Mouse (Mus musculus): ENCODE measurements around the gene Hist1h4m.
A peak's percentile ranks its signal among the peaks of the same experiment; 100 is the strongest.
"Not testable (repeated sequence)": the region's sequence is repeated elsewhere in the genome, so short reads cannot be mapped to it uniquely, and the experiment has no call there.

Gene Hist1h4m

DNA sequence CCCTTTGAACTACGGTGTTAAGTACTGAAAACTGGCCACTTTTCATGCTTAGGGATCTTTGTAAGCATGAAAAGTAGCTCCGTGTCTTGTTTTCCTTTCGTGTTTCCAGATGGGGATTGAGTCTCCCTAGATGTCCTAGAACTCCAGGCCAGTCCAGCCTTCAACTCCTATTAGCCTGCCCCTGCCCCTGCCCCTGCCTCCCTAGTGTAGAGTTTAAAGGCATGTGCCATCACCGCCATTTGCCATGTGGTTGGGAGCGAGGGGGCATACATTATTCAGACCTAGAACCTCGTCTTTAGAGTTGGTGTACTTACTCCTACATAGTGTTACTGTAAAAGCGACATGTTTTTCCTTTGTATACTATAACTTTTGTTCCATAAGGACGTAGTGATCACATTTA is 472 bp upstream of the Hist1h4m start:
- not testable (repeated sequence) for DNase-seq

DNA sequence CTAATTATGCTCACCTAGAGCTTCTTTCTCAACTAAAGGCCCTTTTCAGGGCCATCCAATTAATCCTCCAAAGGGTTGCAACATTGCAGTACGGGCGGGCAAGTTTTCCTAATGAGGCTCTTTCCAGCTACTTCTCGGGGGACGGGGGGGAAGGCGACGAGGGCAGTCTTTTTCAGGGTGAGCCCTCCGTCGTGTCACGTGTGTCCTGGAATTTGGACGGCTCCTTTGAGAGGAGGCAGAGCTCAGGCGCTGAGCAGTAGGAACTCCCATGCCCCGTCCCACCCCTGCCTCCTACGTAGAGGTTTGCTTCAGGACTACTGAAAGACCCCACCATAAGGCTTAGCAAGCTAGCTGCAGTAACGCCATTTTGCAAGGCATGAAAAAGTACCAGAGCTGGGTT is 546 bp downstream of the Hist1h4m start:
- DNase-seq: not testable (repeated sequence)

DNA sequence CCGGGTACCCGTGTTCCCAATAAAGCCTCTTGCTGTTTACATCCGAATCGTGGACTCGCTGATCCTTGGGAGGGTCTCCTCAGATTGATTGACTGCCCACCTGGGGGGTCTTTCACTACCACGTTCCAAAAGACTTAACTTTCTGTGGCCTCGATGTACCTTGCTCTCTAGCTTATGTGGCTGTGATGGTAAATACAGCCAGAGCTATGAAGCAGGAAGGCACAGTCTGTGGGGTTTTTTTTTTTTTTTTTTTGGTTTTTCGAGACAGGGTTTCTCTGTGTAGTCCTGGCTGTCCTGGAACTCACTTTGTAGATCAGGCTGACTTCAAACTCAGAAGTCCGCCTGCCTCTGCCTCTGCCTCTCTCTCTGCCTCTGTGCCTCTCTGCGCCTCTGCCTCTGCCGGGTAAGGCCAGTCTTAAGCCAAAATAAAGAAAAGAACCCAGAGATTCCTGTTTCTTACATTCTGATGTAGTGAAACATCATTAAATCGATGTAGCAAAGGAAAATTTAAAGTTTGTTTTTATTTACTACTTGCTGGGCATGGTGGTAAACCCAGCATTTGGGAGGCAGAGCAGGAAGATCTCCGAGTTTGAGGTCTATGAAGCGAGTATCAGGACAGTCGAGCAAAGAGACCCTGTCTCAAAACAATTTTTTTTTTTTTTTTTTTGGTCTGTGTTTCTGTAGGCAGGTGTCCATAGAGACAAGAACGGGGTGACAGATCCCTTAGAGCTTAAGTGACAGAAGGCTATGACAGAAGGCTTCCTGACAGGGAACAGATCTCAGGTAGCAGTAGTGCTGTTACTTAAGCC is 8.7 kb downstream of the Hist1h4m start:
- not testable (repeated sequence) for DNase-seq

DNA sequence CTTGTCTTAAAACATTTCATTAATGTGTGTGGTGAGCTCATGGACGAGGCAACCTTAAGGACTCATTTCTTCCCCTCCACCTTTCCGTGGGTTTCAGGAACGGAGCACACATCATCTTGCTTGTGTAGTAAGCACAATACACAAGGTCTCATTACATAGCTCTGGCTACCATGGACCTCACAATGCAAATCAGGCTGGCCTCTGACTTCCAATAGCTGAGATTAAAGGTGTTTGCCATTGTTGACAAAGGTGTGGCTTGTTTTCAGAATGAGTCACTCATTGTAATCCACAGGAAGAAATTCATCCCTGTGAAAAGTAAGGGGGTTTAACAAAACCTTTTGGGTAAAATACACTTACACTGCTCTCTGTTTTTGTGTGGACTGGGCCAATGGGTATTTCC is 17.0 kb downstream of the Hist1h4m start:
- no peak for DNase-seq

DNA sequence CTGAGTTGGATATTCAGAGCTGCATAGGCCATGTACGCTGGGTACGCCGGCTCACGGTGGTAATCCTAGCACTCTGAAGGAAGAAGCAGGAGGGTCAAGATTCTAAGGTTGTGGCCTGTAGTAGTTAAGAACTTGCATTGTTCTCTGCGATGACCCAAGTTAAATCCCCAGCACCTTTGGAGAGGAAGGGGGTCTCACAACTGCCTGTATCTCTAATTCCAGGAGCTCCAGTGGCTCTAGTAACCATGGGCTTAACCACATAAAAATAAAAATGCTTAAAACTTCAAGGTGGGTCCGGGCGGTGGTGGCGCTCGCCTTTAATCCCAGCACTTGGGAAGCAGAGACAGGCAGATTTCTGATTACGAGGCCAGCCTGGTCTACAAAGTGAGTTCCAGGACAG is 18.8 kb downstream of the Hist1h4m start:
- DNase-seq: no peak

DNA sequence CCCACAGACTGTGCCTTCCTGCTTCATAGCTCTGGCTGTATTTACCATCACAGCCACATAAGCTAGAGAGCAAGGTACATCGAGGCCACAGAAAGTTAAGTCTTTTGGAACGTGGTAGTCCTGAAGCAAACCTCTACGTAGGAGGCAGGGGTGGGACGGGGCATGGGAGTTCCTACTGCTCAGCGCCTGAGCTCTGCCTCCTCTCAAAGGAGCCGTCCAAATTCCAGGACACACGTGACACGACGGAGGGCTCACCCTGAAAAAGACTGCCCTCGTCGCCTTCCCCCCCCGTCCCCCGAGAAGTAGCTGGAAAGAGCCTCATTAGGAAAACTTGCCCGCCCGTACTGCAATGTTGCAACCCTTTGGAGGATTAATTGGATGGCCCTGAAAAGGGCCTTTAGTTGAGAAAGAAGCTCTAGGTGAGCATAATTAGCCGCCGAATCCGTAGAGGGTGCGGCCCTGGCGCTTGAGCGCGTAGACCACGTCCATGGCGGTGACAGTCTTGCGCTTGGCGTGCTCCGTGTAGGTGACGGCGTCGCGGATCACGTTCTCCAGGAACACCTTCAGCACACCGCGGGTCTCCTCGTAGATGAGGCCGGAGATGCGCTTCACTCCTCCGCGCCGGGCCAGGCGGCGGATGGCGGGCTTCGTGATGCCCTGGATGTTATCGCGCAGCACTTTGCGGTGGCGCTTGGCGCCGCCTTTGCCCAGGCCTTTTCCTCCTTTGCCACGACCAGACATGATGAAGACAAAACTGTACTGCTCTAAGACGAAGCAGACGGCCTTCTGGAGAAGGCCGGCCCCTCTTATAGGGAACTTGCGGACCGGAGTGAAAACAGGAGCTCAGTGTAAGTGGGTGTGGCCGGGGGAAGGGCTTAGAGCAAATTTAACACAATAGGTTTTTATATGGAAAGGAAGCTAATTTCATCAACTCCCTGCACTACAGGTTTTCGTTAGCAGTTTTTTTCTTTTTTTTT is 20.2 kb downstream of the Hist1h4m start, which contains the start of gene Hist1h4n:
Gene Hist1h4n, minus strand, starts transcription at position 779 of the 977 bp plus-strand sequence.
- DNase-seq: peak; percentile 17 to 40

DNA sequence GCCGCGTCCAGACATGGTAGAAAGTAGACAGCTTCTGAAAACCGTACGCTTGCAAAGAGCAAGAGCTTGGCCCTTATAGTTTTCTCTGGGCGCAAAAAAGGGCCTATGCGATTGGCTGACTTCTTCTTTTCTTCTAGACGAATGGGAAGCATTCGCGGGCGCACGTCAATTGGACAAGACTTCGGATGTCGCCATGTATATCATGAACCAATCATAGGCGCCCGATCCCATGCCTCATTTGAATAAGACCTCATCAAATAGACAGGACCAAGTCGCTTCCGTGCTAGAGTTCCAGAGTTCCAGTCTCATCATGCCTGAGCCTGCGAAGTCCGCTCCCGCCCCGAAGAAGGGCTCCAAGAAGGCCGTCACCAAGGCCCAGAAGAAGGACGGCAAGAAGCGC is 21.9 kb downstream of the Hist1h4m start, which contains the start of the genes Hist1h2ap and Hist1h2br:
Gene Hist1h2ap, minus strand, starts transcription at position 47 of the 400 bp plus-strand sequence.
Gene Hist1h2br, plus strand, starts transcription at position 283 of the 400 bp plus-strand sequence.
- not testable (repeated sequence) for DNase-seq

DNA sequence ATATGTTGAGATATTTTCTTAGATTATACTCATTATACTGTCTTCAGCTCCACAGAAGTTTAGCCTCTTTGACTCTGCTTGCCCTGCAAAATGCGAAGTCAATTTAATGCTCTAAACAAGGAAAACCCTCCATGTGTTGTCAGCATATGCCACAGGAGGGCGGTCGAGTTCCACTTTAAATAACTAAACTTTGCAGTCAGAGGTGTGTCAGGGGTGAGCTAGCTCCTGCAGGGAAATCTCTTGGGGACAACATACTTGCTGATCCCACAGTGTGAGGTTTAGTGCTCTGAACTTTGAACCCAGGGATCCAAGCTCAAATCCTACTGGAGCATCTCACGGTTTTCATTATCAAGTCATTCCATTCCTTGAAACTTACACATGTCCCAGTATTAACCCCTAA is 29.0 kb downstream of the Hist1h4m start:
- DNase-seq: not testable (repeated sequence)

DNA sequence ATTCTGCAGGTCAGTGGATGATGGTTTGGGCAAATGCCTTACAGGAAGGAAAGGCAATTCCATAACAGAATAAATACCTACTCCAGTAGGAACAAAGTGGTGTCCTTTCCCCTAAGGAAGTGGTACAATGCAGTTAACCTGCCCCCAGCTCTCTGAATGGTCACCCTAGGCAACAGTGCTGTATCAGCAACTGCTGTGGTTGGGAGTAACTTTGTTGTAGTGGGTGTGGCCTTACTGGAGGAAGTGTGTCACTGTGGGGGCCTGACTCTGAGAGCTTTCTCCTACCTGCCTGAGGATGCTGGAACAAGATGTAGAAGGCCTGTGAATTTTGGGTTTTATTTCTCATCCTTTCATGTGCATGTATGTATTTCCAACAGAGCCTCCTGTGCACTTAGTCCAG is 34.8 kb downstream of the Hist1h4m start:
- DNase-seq: not testable (repeated sequence)

DNA sequence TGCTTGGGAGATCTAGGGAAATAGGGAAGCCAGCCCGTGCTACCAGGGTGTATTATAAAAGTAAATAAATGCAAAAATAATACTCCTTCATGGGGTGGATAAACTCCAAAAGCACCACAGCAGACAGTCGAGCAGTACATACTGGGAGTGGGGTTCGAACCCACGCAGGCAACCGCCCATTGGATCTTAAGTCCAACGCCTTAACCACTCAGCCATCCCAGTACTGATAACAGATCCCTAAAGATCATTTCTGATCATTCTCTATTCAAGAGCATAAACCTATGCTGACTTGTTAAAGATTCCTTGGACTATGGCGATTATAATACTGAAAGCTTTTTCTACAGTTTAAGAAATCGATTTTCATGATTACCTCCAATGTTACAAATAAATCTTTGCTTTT is 36.3 kb downstream of the Hist1h4m start:
- no peak for DNase-seq

DNA sequence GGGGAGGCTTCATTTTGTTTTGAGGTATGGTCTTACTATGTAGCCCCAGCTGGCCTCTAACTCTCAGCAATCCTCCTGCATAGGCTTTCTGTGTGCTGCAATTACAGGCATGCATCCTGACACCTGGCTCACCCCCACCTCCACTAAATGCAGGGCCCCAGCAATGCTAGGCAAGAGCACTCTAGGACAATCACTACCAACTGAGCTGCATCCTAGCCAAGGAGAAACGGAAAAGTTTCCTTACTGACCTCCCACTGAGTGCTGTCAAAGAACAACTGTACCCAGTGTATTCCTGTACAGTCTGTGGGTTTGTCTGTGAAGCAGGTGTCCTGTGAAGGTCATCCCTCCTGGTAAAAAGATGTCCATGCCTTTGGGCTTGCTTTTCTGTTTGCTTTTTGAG is 39.1 kb downstream of the Hist1h4m start:
- not testable (repeated sequence) for DNase-seq

DNA sequence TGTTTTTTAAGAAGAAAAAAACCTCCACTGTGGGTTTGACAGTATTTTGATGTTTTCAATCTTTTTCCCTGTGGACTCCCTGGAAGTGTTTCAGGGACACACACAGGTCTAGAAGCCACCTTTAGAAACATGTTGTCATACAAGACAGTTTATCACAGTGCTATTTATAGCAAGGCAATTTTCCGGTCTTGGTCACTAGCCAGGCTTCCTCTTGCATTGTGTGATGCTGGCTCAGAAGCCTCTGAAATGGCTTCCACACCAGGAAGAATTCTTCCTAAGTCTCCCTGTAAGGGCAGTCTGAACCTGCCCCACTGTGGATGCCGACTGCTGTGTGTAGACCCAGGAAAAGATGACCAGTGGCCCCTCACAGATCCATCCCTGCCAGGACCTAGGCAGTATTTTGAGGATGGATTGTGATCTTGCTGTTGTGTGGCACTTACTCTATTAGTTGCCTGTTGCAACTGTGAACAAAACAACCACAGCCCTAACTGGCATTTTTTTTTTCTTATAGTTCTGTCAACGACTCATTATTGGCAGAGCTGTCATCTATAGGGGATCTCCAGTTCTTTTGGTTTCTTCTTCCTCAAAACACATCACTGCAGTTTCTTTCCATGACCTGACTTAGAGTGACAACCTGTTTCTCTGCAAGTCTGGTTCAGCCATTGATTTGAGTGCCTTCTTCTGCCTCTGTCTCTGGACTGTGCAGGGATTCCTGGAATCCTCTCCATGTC is 40.8 kb downstream of the Hist1h4m start:
- DNase-seq: peak; percentile 14 to 23

DNA sequence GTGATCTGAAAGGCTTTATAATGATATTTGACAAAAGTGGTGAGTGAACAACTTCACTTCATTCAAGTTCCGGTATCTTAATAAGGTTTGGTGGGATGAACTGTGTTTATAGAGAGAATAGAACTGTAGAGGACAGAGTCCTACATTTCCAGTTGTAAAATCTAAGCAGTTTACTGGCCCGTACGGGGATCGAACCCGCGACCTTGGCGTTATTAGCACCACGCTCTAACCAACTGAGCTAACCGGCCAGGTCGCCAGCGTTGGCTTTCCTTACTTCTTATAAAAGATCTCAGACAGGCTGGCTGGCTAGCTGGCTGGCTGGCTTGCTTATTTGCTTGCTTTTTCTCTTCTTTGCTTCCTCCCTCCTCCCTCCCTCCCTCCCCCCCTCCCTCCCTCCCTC is 43.6 kb downstream of the Hist1h4m start:
- DNase-seq: peak; percentile 88 to 94

DNA sequence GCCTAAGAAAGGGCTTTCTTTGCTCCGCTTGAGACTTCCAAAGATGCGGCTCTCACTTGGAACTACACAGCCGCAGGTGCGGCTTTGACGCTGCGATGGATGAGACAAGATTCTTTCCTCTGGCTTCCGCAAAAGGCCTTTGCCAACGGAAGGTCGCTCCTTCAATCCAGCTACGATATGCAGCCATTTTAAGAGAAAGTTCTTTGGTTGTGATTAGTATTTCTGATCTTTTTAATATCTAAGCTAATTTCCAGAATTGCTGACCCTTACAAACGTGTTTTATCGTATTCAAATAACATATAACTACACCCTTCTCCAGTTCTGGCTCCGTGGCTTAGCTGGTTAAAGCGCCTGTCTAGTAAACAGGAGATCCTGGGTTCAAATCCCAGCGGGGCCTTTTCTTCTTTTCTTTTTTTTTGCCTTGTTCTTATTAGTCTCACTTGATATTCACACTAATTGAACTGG is 44.2 kb downstream of the Hist1h4m start:
- DNase-seq: peak; percentile 56 to 72

DNA sequence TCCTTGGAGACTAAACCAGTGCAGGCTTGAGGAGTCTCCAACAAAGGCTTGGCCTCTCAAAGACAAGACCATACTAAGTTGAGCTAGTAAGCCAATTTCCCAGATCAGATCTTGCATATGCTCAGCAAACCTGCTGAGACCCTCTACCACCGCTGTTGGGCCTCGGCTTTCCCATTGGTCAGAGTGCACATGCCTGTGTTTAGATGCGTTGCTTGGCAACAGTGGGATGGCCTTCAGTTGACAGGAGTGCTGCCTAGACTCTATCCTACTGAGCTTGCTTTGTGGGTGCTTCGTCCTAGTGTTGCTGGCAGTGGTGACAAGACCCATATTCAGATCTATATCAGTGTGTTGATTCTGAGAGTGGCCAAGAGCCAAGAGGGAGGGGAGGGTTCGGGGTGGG is 50.1 kb downstream of the Hist1h4m start:
- DNase-seq: no peak
